Mouse (Mus musculus) hindbrain, embryonic 15.5 days (tissue): ENCODE data around the gene Sars. TPM values are rescaled to one million over a fixed set of nuclear protein-coding genes. Genes with fewer than 3 reads are reported as not detected.

Experiments used
- ATAC-seq: fragments of 200-750 bp; cut with Nextera tagmentation; 2 replicates; pipeline ENCODE4 v1.8.0; 2017; ENCODE audit warnings: low read depth, moderate number of reproducible peaks, moderate TSS enrichment; ENCODE audit not compliant: low FRiP score
- H3K27ac ChIP-seq: fragments of 300-500 bp; sonication (generic); replicated peaks from 2 replicates; pipeline ENCODE4 v1.5.1; 2015; ENCODE audit warnings: mild to moderate bottlenecking, inconsistent platforms
- H3K27me3 ChIP-seq: fragments of 300-500 bp; sonication (generic); 2 replicates; pipeline ENCODE4 v1.6.1; 2015; ENCODE audit warnings: control low read depth, inconsistent platforms
- H3K36me3 ChIP-seq: fragments of 300-500 bp; sonication (generic); 2 replicates; pipeline ENCODE4 v1.6.1; 2015; ENCODE audit warnings: control low read depth, inconsistent platforms
- H3K4me1 ChIP-seq: fragments of 300-500 bp; sonication (generic); replicated peaks from 2 replicates; pipeline ENCODE4 v1.6.1; 2015; ENCODE audit warnings: control low read depth, inconsistent platforms
- H3K4me2 ChIP-seq: fragments of 300-500 bp; sonication (generic); 2 replicates; pipeline ENCODE4 v1.6.1; 2015; ENCODE audit warnings: moderate library complexity, mild to moderate bottlenecking, inconsistent platforms
- H3K4me3 ChIP-seq: fragments of 300-500 bp; sonication (generic); 2 replicates; pipeline ENCODE4 v1.5.1; 2015; ENCODE audit warnings: mild to moderate bottlenecking, inconsistent platforms
- H3K9ac ChIP-seq: fragments of 300-500 bp; sonication (generic); 2 replicates; pipeline ENCODE4 v1.6.1; 2015; ENCODE audit warnings: inconsistent platforms
- H3K9me3 ChIP-seq: fragments of 300-500 bp; sonication (generic); 2 replicates; pipeline ENCODE4 v1.6.1; 2016; ENCODE audit warnings: control low read depth, inconsistent platforms
- WGBS: fragments of 180-500 bp; shearing (Covaris S2); methylation state at CpG from one replicate; pipeline ENCODE4 v1.1.7; 2015; 5-methylcytosine and 5-hydroxymethylcytosine counted together
- polyA plus RNA-seq: library from polyadenylated mRNA; unstranded; fragments of >200 nt; fragmentation: Nextera tagmentation; extraction: Ambion mirVana; gene quantifications from 2 replicates; pipeline ENCODE4 v1.2.1, GENCODE M21; 2015

The Sars gene
- polyA plus RNA-seq, 1 experiment from 2014 or later = 219 TPM

DNA sequence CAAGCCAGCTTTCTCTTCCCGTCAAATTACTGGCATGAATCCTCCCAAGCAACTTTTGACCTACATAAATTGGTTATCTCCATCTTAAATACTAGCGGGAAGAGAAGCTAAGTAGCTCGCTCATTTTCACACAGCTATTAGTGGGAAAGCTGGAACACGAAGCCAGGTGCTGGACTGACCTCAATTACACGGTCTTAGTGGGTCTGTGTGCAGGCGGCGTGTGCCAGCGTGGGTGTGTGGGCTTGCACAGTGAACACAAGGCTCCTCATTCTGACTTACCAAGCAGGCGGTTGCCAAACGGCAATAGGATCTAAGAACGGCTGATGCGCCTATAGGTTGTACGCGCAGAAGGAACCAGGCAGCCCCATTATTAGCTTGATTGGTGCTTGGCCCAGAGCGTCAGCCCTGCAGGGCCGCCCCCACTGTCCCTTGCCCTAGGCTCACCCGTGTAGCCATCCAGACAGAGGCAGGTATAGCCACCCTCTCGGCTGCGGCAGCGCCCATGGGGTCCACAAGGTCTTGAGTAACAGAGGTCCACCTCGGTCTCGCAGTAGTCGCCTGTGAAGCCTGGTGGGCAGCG lies 38.6 kb downstream of the Sars start:
- WGBS = 53% methylated on average over 24 of the region's 24 CpGs

DNA sequence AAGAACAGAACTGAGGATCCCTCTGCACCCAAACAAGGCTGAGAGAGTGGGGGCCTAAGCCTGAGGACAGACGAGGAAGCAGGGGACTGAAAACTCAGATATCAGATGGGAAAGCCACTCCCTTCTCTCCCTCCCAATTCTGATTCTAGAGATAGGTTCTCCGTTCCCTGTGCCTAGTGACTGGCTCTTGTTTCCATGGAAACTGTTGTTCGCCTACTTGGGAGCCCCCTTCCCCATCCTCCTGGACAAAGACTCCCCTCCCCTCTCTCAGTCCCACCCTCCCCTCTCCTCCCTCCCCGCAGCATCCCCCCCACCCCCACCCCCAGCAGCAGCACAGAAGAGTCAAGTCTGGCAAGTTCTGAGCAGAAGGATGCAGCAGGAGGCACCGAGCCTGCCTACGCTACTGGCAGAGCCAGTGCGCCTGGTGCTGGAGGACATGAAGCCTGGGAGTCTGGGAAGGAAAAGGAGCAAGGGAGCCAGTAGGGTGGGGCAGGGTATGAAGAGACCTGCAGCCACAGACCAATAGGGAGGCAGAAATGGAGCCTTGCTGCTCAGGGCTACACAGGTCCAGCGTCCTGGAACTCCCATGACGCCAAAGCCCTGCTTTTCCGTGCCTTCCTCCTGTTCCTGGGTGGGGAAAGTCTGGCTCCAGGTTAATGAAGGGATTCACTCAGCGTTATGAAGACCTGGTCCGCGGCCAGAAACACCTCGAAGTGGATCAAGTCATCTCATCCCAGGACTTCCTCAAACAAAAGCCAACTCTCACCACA lies 39.3 kb downstream of the Sars start:
- Histone ChIP-seq H3K27ac (peak overlapping the region; percentile 14), H3K4me1 (peaks cover 62% of the 10 kb centered on the region), H3K4me2 (peak overlapping the region; percentile 2; the same call in 1 of the 2 replicates), H3K36me3 (peaks cover 40% of the 10 kb centered on the region), H3K9ac (no peak overlapping the region), H3K27me3 (no peaks in the 10 kb centered on the region), H3K4me3 (no peak overlapping the region), H3K9me3 (no peaks in the 10 kb centered on the region)
- 14% methylated on average over 14 of the region's 14 CpGs for WGBS
- no peak for ATAC-seq

More for the DNA sequence above, 38.6 kb downstream of the Sars start:
- Histone ChIP-seq H3K4me3 (no peak overlapping the region), H3K4me2 (no peak overlapping the region), H3K4me1 (peaks cover 69% of the 10 kb centered on the region), H3K27ac (peak overlapping the region; percentile 14), H3K9ac (no peak overlapping the region), H3K27me3 (no peaks in the 10 kb centered on the region), H3K9me3 (no peaks in the 10 kb centered on the region), H3K36me3 (peaks cover 34% of the 10 kb centered on the region)
- ATAC-seq = no peak

DNA sequence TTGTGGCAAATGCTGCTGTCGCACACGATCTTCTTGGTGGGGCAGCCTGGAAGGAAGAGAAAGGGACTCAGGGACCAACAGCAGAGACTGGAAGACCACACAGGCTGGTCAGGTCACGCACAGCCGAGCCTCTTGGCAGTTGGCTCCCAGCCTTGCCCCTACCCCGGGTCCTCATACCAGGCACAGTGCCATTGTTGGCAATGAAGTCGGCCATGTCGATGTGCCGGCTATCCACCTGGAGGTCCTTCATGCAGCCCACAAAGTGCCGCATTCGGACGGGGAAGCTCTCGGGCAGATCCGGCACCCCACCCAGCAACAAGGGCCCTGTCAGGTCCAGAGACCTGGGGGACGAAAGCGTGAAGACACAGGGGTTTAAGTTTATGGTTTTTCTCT lies 42.5 kb downstream of the Sars start:
- Histone ChIP-seq H3K36me3 (peaks cover 71% of the 10 kb centered on the region), H3K4me2 (no peak overlapping the region), H3K27me3 (no peaks in the 10 kb centered on the region), H3K9me3 (no peaks in the 10 kb centered on the region), H3K9ac (no peak overlapping the region), H3K27ac (peak overlapping the region; percentile 64), H3K4me3 (no peak overlapping the region), H3K4me1 (peaks cover 34% of the 10 kb centered on the region)
- no peak for ATAC-seq
- WGBS = 58% methylated on average over 15 of the region's 15 CpGs

GRCm38 (mm10) chr3:108401692-108402527 lies 43.1 kb downstream of the Sars start:
- H3K4me1 ChIP-seq = peaks cover 30% of the 10 kb centered on the region
- 34% methylated on average over 22 of the region's 22 CpGs for WGBS
- peak; percentile 72 for ATAC-seq

GRCm38 (mm10) chr3:108400442-108400841 lies 44.6 kb downstream of the Sars start:
- Histone ChIP-seq H3K27ac (no peak overlapping the region), H3K4me1 (peaks cover 16% of the 10 kb centered on the region), H3K4me3 (no peak overlapping the region), H3K9ac (no peak overlapping the region), H3K4me2 (no peak overlapping the region), H3K9me3 (no peaks in the 10 kb centered on the region), H3K36me3 (peaks cover 79% of the 10 kb centered on the region), H3K27me3 (no peaks in the 10 kb centered on the region)
- ATAC-seq = no peak
- WGBS = 86% methylated on average over 5 of the region's 5 CpGs

More at GRCm38 (mm10) chr3:108401692-108402527, 43.1 kb downstream of the Sars start:
- Histone ChIP-seq H3K27me3 (no peaks in the 10 kb centered on the region), H3K4me2 (no peak overlapping the region), H3K9me3 (no peaks in the 10 kb centered on the region), H3K27ac (peak overlapping the region; percentile 64), H3K9ac (no peak overlapping the region), H3K36me3 (peaks cover 73% of the 10 kb centered on the region), H3K4me3 (no peak overlapping the region)

DNA sequence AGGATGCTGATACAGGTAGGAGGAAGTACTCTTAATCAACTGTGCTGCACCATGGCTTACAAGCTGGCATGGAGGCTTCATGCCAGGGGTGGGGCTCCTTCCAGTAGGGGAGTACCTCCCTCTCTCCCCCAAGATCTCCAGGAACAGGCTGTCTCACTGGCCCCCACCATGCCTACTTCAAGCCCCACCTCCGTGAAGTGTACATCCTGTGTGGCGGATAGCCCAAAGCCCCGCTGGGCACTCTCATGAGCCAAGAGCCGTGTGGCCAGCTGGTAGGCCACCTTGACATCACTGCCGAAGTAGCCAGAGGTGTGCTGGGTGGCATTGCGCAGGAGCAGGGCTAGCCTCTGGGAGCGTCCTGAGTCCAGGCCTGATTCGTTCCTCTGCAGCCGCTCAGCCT lies 46.7 kb downstream of the Sars start:
- Histone ChIP-seq H3K9me3 (no peaks in the 10 kb centered on the region), H3K9ac (no peak overlapping the region), H3K36me3 (peaks cover 80% of the 10 kb centered on the region), H3K27me3 (no peaks in the 10 kb centered on the region), H3K4me1 (peaks cover 11% of the 10 kb centered on the region), H3K4me2 (no peak overlapping the region), H3K4me3 (no peak overlapping the region), H3K27ac (no peak overlapping the region)
- no peak for ATAC-seq
- 91% methylated on average over 9 of the region's 9 CpGs for WGBS

GRCm38 (mm10) chr3:108392793-108393192 lies 52.2 kb downstream of the Sars start:
- no peak overlapping the region for H3K9ac ChIP-seq
- H3K27me3 ChIP-seq = no peaks in the 10 kb centered on the region
- no peak overlapping the region for H3K4me2 ChIP-seq
- H3K9me3 ChIP-seq = no peaks in the 10 kb centered on the region
- 37% methylated on average over 15 of the region's 15 CpGs for WGBS
- peaks cover 51% of the 10 kb centered on the region for H3K36me3 ChIP-seq
- H3K27ac ChIP-seq = no peak overlapping the region
- H3K4me3 ChIP-seq = no peak overlapping the region
- no peak for ATAC-seq
- H3K4me1 ChIP-seq = 0 out of 2 replicates have a peak, but pooled peaks cover 3% of the 10 kb centered on the region

DNA sequence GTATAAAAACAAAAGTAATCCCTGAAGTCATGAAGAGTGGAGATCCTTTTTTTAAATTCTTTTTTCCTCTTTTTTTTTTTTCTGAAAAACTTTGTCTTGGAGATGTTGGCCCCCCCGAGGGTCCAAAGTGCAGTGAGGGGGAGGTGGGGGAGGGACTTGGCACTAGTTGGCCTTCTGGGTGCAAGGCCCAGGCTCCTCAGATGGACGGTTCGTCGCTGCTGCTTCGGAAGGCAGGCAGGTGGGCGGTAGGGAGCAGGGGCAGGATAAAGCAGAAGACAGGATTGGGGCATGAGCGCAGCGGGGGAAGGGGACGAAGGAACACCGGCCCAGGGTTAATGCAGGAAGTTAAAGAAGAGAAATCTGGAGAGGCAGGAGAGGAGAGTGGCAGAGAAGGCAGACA lies 52.7 kb downstream of the Sars start:
- H3K9me3 ChIP-seq = no peaks in the 10 kb centered on the region

GRCm38 (mm10) chr3:108389111-108389545 lies 55.9 kb downstream of the Sars start:
- no peak overlapping the region for H3K27ac ChIP-seq
- peak; percentile 80 for ATAC-seq
- no peak overlapping the region for H3K4me3 ChIP-seq
- no peaks in the 10 kb centered on the region for H3K9me3 ChIP-seq
- no peak overlapping the region for H3K9ac ChIP-seq
- H3K4me2 ChIP-seq = no peak overlapping the region
- WGBS = 5% methylated on average over 5 of the region's 5 CpGs
- H3K27me3 ChIP-seq = no peaks in the 10 kb centered on the region
- H3K4me1 ChIP-seq = peaks cover 5% of the 10 kb centered on the region; the same call in 1 of the 2 replicates
- H3K36me3 ChIP-seq = peaks cover 17% of the 10 kb centered on the region; the same call in 1 of the 2 replicates

More for the DNA sequence above, 52.7 kb downstream of the Sars start:
- no peak overlapping the region for H3K4me3 ChIP-seq
- ATAC-seq = no peak
- no peaks in the 10 kb centered on the region for H3K27me3 ChIP-seq
- no peak overlapping the region for H3K4me2 ChIP-seq
- peaks cover 46% of the 10 kb centered on the region for H3K36me3 ChIP-seq
- H3K4me1 ChIP-seq = 0 out of 2 replicates have a peak, but pooled peaks cover 3% of the 10 kb centered on the region
- no peak overlapping the region for H3K27ac ChIP-seq
- H3K9ac ChIP-seq = no peak overlapping the region
- WGBS = 24% methylated on average over 10 of the region's 10 CpGs

- H3K9ac ChIP-seq = no peak overlapping the region
- 93% methylated on average over 10 of the region's 10 CpGs for WGBS
- ATAC-seq = no peak
- no peak overlapping the region for H3K27ac ChIP-seq
- no peaks in the 10 kb centered on the region for H3K27me3 ChIP-seq
- no peaks in the 10 kb centered on the region for H3K9me3 ChIP-seq
- no peak overlapping the region for H3K4me3 ChIP-seq
- H3K4me1 ChIP-seq = peaks cover 20% of the 10 kb centered on the region
- H3K36me3 ChIP-seq = no peaks in the 10 kb centered on the region
- no peak overlapping the region for H3K4me2 ChIP-seq
These were observed 58.8 kb downstream of the Sars start for GRCm38 (mm10) chr3:108386186-108386585.

- no peaks in the 10 kb centered on the region for H3K27me3 ChIP-seq
- peak overlapping the region; percentile 82 for H3K4me3 ChIP-seq
- 35% methylated on average over 2 of the region's 2 CpGs for WGBS
- no peaks in the 10 kb centered on the region for H3K9me3 ChIP-seq
- peak overlapping the region; percentile 52; the same call in 1 of the 2 replicates for H3K9ac ChIP-seq
- no peak for ATAC-seq
- no peak overlapping the region for H3K27ac ChIP-seq
- H3K4me1 ChIP-seq = peaks cover 19% of the 10 kb centered on the region
- H3K36me3 ChIP-seq = no peaks in the 10 kb centered on the region
- H3K4me2 ChIP-seq = peak overlapping the region; percentile 72
These were observed 60.6 kb downstream of the Sars start for GRCm38 (mm10) chr3:108384425-108384824.
